Mouse (Mus musculus) G1E-ER4 (cell line): ENCODE data around the gene Sowaha. TPM values are rescaled to one million over a fixed set of nuclear protein-coding genes. Genes with fewer than 3 reads are reported as not detected.

Experiments
- GATA1 ChIP-seq: IDR thresholded peaks from one replicate; pipeline ENCODE4 v1.8.0; 2012; ENCODE audit warnings: low read length, inconsistent platforms
- polyA plus RNA-seq: library from polyadenylated mRNA; stranded (reverse); fragments of >175 nt; gene quantifications from 2 replicates; pipeline ENCODE4 v1.2.3, GENCODE M21; 2012

Gene Sowaha
- polyA plus RNA-seq, 1 experiment, result 15.6 TPM

- no peak for TF ChIP-seq GATA1
These were observed 36.9 kb upstream of the Sowaha start for GRCm38 (mm10) chr11:53516775-53517627.

GRCm38 (mm10) chr11:53510351-53510750 is 30.3 kb upstream of the Sowaha start:
- no peak for TF ChIP-seq GATA1

- TF ChIP-seq GATA1, result no peak
These were observed 28.5 kb upstream of the Sowaha start for GRCm38 (mm10) chr11:53508591-53508990.

GRCm38 (mm10) chr11:53508152-53508551 is 28.1 kb upstream of the Sowaha start:
- TF ChIP-seq GATA1, result no peak

- TF ChIP-seq GATA1, result no peak
These were observed 27.2 kb upstream of the Sowaha start for GRCm38 (mm10) chr11:53507098-53507805.

- no peak for TF ChIP-seq GATA1
These were observed 25.1 kb upstream of the Sowaha start for GRCm38 (mm10) chr11:53505026-53505663.

GRCm38 (mm10) chr11:53504376-53504775 is 24.3 kb upstream of the Sowaha start:
- TF ChIP-seq GATA1, result no peak

- no peak for TF ChIP-seq GATA1
These were observed 23.7 kb upstream of the Sowaha start for GRCm38 (mm10) chr11:53503738-53504137.

GRCm38 (mm10) chr11:53502039-53502765 is 22.1 kb upstream of the Sowaha start:
- no peak for TF ChIP-seq GATA1

- no peak for TF ChIP-seq GATA1
These were observed 20.5 kb upstream of the Sowaha start for GRCm38 (mm10) chr11:53500569-53500968.

- TF ChIP-seq GATA1, result no peak
These were observed 16.9 kb upstream of the Sowaha start for GRCm38 (mm10) chr11:53496946-53497345.

GRCm38 (mm10) chr11:53495417-53495816 is 15.3 kb upstream of the Sowaha start:
- no peak for TF ChIP-seq GATA1

- TF ChIP-seq GATA1, result no peak
These were observed 13.3 kb upstream of the Sowaha start for GRCm38 (mm10) chr11:53493243-53493955.

GRCm38 (mm10) chr11:53491954-53492401 is 11.9 kb upstream of the Sowaha start:
- TF ChIP-seq GATA1, result no peak

GRCm38 (mm10) chr11:53489421-53489820 is 9.3 kb upstream of the Sowaha start:
- no peak for TF ChIP-seq GATA1

- TF ChIP-seq GATA1, result no peak
These were observed 8.9 kb upstream of the Sowaha start for GRCm38 (mm10) chr11:53489007-53489406.
